Mouse (Mus musculus): Measurements from ENCODE around the gene Upk3b. TPM values are rescaled to one million over a fixed set of nuclear protein-coding genes. Genes with fewer than 3 reads are reported as not detected.

Upk3b gene
- polyA plus RNA-seq (2014; fragmentation: Nextera tagmentation; extraction: Ambion mirVana): 0.18 and 0.67 TPM in 2 replicates

- WGBS: 68% methylated on average over 17 of the region's 17 CpGs
- ATAC-seq (ENCODE audit: insufficient number of reproducible peaks, low FRiP score, low TSS enrichment, low read depth): no peak
- no peak within 1 kb of the TSS for H3K4me3 ChIP-seq (ENCODE audit: low read depth, low read length)
- H3K9me3 ChIP-seq (ENCODE audit: control insufficient read depth, low read length): no peaks in the 10 kb centered on the region
- H3K36me3 ChIP-seq (ENCODE audit: control insufficient read depth, insufficient read depth, low read length): no peaks in the 10 kb centered on the region
- no peaks in the 10 kb centered on the region for H3K4me1 ChIP-seq (ENCODE audit: control insufficient read depth, insufficient read depth, low read length)
- no peak for DNase-seq (ENCODE audit: low spot score)
- no peaks in the 10 kb centered on the region for H3K27me3 ChIP-seq (ENCODE audit: control insufficient read depth, insufficient read depth, low read length)
- no peak within 1 kb of the TSS for H3K4me2 ChIP-seq (ENCODE audit: low read depth, severe bottlenecking)
- no peak within 1 kb of the TSS for H3K27ac ChIP-seq (replicated peaks; ENCODE audit: low read depth, low read length)
- no peak within 1 kb of the TSS for H3K9ac ChIP-seq (ENCODE audit: low read length)
Observed at GRCm38 (mm10) chr5:136038258-136039214, at the start of gene Upk3b. Upk3b (plus strand) TSS chr5:136038496.

DNA sequence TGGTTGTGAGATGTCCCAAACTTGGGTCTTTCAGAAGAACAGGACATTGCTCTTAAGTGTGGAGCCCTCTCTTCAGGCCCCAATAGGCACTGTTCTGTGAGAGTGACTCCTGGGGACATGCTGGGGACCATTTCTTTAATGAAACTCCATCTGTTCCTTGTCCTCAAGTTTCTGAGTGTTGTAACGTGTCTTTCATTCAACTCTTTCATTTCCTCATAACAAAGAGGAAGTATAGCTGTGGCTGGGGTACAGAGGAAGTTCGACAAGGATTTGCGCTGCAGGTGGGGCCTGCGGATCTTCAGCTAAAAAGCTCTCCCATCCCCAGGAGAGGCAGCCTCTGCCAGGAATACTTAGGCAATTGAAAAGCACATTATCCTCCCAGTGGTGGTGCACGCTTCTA lies 47.7 kb upstream of the Upk3b start:
- Histone ChIP-seq H3K27me3 (ENCODE audit: control insufficient read depth, insufficient read depth, low read length) (no peaks in the 10 kb centered on the region), H3K9ac (ENCODE audit: low read length) (no peak overlapping the region), H3K36me3 (ENCODE audit: control insufficient read depth, insufficient read depth, low read length) (no peaks in the 10 kb centered on the region), H3K4me3 (ENCODE audit: low read depth, low read length) (no peak overlapping the region), H3K4me1 (ENCODE audit: control insufficient read depth, insufficient read depth, low read length) (peaks cover 4% of the 10 kb centered on the region; the same call in 1 of the 2 replicates), H3K27ac (replicated peaks; ENCODE audit: low read depth, low read length) (no peak overlapping the region), H3K4me2 (ENCODE audit: low read depth, severe bottlenecking) (no peak overlapping the region), H3K9me3 (ENCODE audit: control insufficient read depth, low read length) (no peaks in the 10 kb centered on the region)
- no peak for DNase-seq (ENCODE audit: low spot score)
- no peak for ATAC-seq (ENCODE audit: insufficient number of reproducible peaks, low FRiP score, low TSS enrichment, low read depth)
- 79% methylated on average over 5 of the region's 5 CpGs for WGBS

DNA sequence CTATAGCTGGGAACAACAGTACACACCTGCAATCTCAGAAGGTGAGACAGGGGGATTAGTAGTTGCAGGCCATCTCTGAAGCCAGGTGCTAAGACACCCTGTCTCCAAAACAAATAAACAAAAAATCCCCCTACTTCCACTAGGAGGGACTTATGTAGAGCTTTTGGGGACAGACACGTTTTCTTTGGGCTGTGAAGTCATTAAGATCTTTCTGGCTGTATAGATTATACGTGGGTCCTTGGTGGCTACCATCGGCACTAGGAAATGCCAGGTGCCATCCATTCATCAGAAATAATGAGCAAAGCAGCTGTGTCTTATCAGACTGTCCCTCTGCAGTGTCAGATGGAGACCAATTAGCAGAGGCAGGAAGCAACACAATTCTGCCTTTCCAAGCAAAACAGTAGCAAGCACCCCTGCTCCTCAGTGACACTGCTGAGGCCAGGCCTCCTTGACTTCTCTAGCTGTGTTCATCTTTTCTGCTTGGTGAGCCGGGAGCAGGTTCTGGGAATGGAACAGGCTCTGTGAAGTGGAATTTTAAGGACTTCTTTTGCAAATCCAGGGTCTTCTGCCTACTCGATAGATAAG lies 44.8 kb upstream of the Upk3b start:
- 57% methylated on average over 5 of the region's 5 CpGs for WGBS
- no peak overlapping the region for H3K27ac ChIP-seq (replicated peaks; ENCODE audit: low read depth, low read length)
- H3K27me3 ChIP-seq (ENCODE audit: control insufficient read depth, insufficient read depth, low read length): no peaks in the 10 kb centered on the region

DNA sequence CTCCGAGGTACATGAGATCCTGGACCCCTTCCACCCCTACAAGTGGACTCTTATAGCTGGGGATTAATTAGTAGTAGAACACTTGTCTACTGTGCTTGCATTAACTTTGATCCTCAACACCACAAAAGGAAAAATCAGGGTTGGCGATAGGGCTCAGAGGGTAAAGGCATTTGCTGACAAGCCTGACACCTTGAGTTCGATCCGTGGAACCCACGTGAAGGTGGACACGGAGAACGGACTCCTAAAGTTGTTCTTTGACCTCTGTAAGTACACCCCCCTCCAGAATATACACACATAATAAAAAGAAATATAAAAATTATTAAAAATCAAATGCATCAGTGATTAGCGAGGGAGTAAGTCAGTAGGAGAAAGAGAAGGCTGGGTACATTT lies 44.0 kb upstream of the Upk3b start:
- peak; percentile 18; the same call in 1 of the 2 replicates for ATAC-seq (ENCODE audit: insufficient number of reproducible peaks, low FRiP score, low TSS enrichment, low read depth)
- no peaks in the 10 kb centered on the region for H3K9me3 ChIP-seq (ENCODE audit: control insufficient read depth, low read length)
- no peak overlapping the region for H3K4me2 ChIP-seq (ENCODE audit: low read depth, severe bottlenecking)
- H3K4me3 ChIP-seq (ENCODE audit: low read depth, low read length): peak overlapping the region; percentile 87
- DNase-seq (ENCODE audit: low spot score): no peak
- peaks cover 8% of the 10 kb centered on the region for H3K36me3 ChIP-seq (ENCODE audit: control insufficient read depth, insufficient read depth, low read length)
- H3K27me3 ChIP-seq (ENCODE audit: control insufficient read depth, insufficient read depth, low read length): no peaks in the 10 kb centered on the region
- 72% methylated on average over 8 of the region's 8 CpGs for WGBS
- H3K27ac ChIP-seq (replicated peaks; ENCODE audit: low read depth, low read length): no peak overlapping the region
- H3K4me1 ChIP-seq (ENCODE audit: control insufficient read depth, insufficient read depth, low read length): peaks cover 6% of the 10 kb centered on the region; the same call in 1 of the 2 replicates
- H3K9ac ChIP-seq (ENCODE audit: low read length): no peak overlapping the region

More for the DNA sequence above, 44.8 kb upstream of the Upk3b start:
- Histone ChIP-seq H3K4me3 (ENCODE audit: low read depth, low read length) (no peak overlapping the region), H3K36me3 (ENCODE audit: control insufficient read depth, insufficient read depth, low read length) (peaks cover 3% of the 10 kb centered on the region), H3K9me3 (ENCODE audit: control insufficient read depth, low read length) (no peaks in the 10 kb centered on the region), H3K4me2 (ENCODE audit: low read depth, severe bottlenecking) (no peak overlapping the region), H3K9ac (ENCODE audit: low read length) (no peak overlapping the region), H3K4me1 (ENCODE audit: control insufficient read depth, insufficient read depth, low read length) (peaks cover 6% of the 10 kb centered on the region; the same call in 1 of the 2 replicates)
- ATAC-seq (ENCODE audit: insufficient number of reproducible peaks, low FRiP score, low TSS enrichment, low read depth): no peak
- no peak for DNase-seq (ENCODE audit: low spot score)

GRCm38 (mm10) chr5:135994725-135995687 lies 43.3 kb upstream of the Upk3b start, which contains the start of gene Dtx2:
Dtx2 (plus strand) TSS chr5:135994800.
- peak; percentile 91 for DNase-seq (ENCODE audit: low spot score)
- Histone ChIP-seq H3K9ac (ENCODE audit: low read length) (peak within 1 kb of the TSS; percentile 83), H3K4me1 (ENCODE audit: control insufficient read depth, insufficient read depth, low read length) (peaks cover 6% of the 10 kb centered on the region; the same call in 1 of the 2 replicates), H3K27ac (replicated peaks; ENCODE audit: low read depth, low read length) (peak within 1 kb of the TSS; percentile 76; the same call in 1 of the 2 replicates), H3K4me3 (ENCODE audit: low read depth, low read length) (peak within 1 kb of the TSS; percentile 87), H3K9me3 (ENCODE audit: control insufficient read depth, low read length) (no peaks in the 10 kb centered on the region), H3K27me3 (ENCODE audit: control insufficient read depth, insufficient read depth, low read length) (no peaks in the 10 kb centered on the region), H3K36me3 (ENCODE audit: control insufficient read depth, insufficient read depth, low read length) (peaks cover 8% of the 10 kb centered on the region), H3K4me2 (ENCODE audit: low read depth, severe bottlenecking) (peak within 1 kb of the TSS; percentile 83)
- 1% methylated on average over 47 of the region's 47 CpGs for WGBS
- ATAC-seq (ENCODE audit: insufficient number of reproducible peaks, low FRiP score, low TSS enrichment, low read depth): peak; percentile 87

DNA sequence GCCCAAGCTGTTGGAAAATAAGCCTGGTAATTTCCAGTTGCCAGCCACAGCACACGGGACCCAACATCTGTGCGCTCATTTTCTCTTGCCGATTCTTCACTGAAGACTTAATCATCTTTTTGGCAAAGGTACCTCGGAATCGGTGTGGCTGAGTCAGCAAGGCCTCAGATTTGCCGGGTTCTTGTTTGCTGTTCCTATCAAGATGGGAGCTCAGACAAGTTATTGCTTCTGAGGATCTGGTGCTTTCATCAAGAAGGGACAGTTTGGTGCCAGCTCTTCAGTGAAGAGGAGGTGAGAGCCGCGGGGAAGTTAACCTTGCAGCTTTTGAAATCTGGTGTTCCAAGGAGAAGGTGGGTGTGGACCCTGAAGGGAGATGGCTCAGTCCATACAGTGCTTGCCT lies 42.1 kb upstream of the Upk3b start:
- Histone ChIP-seq H3K9me3 (ENCODE audit: control insufficient read depth, low read length) (no peaks in the 10 kb centered on the region), H3K4me2 (ENCODE audit: low read depth, severe bottlenecking) (no peak overlapping the region; the same call in 1 of the 2 replicates), H3K4me3 (ENCODE audit: low read depth, low read length) (peak overlapping the region; percentile 87; the same call in 1 of the 2 replicates), H3K27ac (replicated peaks; ENCODE audit: low read depth, low read length) (no peak overlapping the region), H3K4me1 (ENCODE audit: control insufficient read depth, insufficient read depth, low read length) (peaks cover 6% of the 10 kb centered on the region; the same call in 1 of the 2 replicates), H3K27me3 (ENCODE audit: control insufficient read depth, insufficient read depth, low read length) (no peaks in the 10 kb centered on the region), H3K36me3 (ENCODE audit: control insufficient read depth, insufficient read depth, low read length) (peaks cover 8% of the 10 kb centered on the region), H3K9ac (ENCODE audit: low read length) (no peak overlapping the region)
- ATAC-seq (ENCODE audit: insufficient number of reproducible peaks, low FRiP score, low TSS enrichment, low read depth) (no peak), DNase-seq (ENCODE audit: low spot score) (no peak)
- WGBS: 94% methylated on average over 8 of the region's 8 CpGs

DNA sequence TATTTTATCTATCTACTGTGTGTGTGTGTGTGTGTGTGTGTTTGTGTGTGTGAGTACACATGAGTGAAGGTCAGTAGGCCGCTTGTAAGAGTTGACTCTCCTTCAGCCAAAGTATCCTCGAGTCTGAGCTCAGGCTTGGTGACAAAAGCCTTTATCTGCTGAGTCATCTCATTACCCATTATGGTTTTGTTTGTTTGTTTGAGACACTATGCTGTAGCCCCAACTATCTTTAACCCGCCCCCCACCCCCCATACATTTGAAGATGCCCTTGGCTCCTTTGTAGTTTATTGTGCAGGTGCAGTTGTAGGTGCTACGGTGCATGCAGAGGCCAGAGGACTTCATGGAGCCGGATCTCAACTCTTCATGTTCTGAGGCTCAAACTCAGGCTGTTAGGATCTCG lies 37.1 kb upstream of the Upk3b start:
- 92% methylated on average over 6 of the region's 6 CpGs for WGBS
- Histone ChIP-seq H3K4me1 (ENCODE audit: control insufficient read depth, insufficient read depth, low read length) (peaks cover 3% of the 10 kb centered on the region; the same call in 1 of the 2 replicates), H3K4me2 (ENCODE audit: low read depth, severe bottlenecking) (no peak overlapping the region), H3K27me3 (ENCODE audit: control insufficient read depth, insufficient read depth, low read length) (no peaks in the 10 kb centered on the region), H3K27ac (replicated peaks; ENCODE audit: low read depth, low read length) (no peak overlapping the region), H3K9ac (ENCODE audit: low read length) (no peak overlapping the region), H3K4me3 (ENCODE audit: low read depth, low read length) (no peak overlapping the region), H3K36me3 (ENCODE audit: control insufficient read depth, insufficient read depth, low read length) (peaks cover 8% of the 10 kb centered on the region), H3K9me3 (ENCODE audit: control insufficient read depth, low read length) (no peaks in the 10 kb centered on the region)
- no peak for ATAC-seq (ENCODE audit: insufficient number of reproducible peaks, low FRiP score, low TSS enrichment, low read depth)
- DNase-seq (ENCODE audit: low spot score): no peak
